Mouse (Mus musculus): ENCODE data around the gene Pls3. TPM values are rescaled to one million over a fixed set of nuclear protein-coding genes. Genes with fewer than 3 reads are reported as not detected.

Gene Pls3
- polyA plus RNA-seq, 1 experiment from 2014 or later = 85.9 TPM

GRCm38 (mm10) chrX:75834836-75835235, 40.1 kb downstream of the Pls3 start:
- no peaks in the 10 kb centered on the region for H3K36me3 ChIP-seq
- H3K9me3 ChIP-seq = no peaks in the 10 kb centered on the region
- no peak overlapping the region for H3K27ac ChIP-seq
- H3K4me1 ChIP-seq = no peaks in the 10 kb centered on the region
- H3K4me2 ChIP-seq = no peak overlapping the region
- ATAC-seq (ENCODE audit: insufficient read depth, low FRiP score, low read depth) = no peak
- no peaks in the 10 kb centered on the region for H3K27me3 ChIP-seq (replicated peaks)
- H3K4me3 ChIP-seq (replicated peaks) = no peak overlapping the region
- 67% methylated on average over 2 of the region's 2 CpGs for WGBS
- no peak overlapping the region for H3K9ac ChIP-seq

DNA sequence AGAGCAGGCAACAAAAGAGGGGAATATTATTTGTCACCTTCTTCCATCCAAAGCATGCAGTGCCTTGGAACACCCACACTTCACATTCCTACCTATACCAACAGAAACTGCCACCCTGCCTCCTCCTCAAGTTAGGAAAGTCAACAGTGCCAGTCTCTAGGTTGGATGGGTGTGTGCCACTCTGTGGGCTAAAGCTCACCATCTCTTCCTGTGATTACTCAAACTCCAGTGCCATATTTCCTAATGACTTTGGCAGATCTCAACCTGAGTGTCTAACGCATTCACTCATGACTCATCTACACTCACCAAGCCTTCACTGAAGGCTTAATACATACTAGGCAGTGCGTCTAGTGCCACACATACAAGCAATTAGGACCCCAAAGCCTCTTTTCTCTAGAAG, 40.7 kb downstream of the Pls3 start:
- Histone ChIP-seq H3K27me3 (replicated peaks) (no peaks in the 10 kb centered on the region), H3K4me3 (replicated peaks) (no peak overlapping the region), H3K9ac (no peak overlapping the region), H3K4me2 (no peak overlapping the region), H3K27ac (no peak overlapping the region), H3K9me3 (no peaks in the 10 kb centered on the region), H3K36me3 (no peaks in the 10 kb centered on the region), H3K4me1 (no peaks in the 10 kb centered on the region)
- 89% methylated on average over 2 of the region's 2 CpGs for WGBS
- no peak for ATAC-seq (ENCODE audit: insufficient read depth, low FRiP score, low read depth)

GRCm38 (mm10) chrX:75833006-75833641, 41.9 kb downstream of the Pls3 start:
- H3K9me3 ChIP-seq = no peaks in the 10 kb centered on the region
- no peak for ATAC-seq (ENCODE audit: insufficient read depth, low FRiP score, low read depth)
- WGBS = 74% methylated on average over 11 of the region's 11 CpGs

DNA sequence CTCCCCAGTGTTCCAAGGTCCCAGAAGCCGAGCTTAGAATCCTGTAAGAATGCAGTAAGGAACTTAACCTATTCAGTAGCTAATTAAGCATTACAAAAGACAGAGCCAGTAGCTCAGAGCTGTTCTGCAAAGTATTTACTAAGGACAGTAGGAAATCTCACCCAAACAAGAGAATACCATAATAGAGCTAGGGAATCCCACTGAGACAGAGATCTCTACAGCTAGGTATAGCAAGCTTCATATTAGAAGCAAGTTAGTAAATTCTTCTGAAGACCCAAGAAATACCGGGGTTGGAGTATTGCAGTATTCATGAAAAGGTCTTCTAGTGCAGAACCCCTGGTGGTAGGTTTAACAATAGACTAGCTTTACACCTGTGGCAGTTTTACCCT, 45.1 kb downstream of the Pls3 start:
- Histone ChIP-seq H3K9ac (no peak overlapping the region), H3K27ac (no peak overlapping the region), H3K9me3 (no peaks in the 10 kb centered on the region), H3K27me3 (replicated peaks) (no peaks in the 10 kb centered on the region), H3K4me1 (no peaks in the 10 kb centered on the region), H3K4me2 (no peak overlapping the region), H3K36me3 (no peaks in the 10 kb centered on the region), H3K4me3 (replicated peaks) (no peak overlapping the region)
- 55% methylated on average over 2 of the region's 2 CpGs for WGBS
- ATAC-seq (ENCODE audit: insufficient read depth, low FRiP score, low read depth) = no peak

More at GRCm38 (mm10) chrX:75833006-75833641, 41.9 kb downstream of the Pls3 start:
- Histone ChIP-seq H3K27me3 (replicated peaks) (no peaks in the 10 kb centered on the region), H3K9ac (no peak overlapping the region), H3K36me3 (no peaks in the 10 kb centered on the region), H3K4me2 (no peak overlapping the region), H3K27ac (no peak overlapping the region), H3K4me3 (replicated peaks) (no peak overlapping the region), H3K4me1 (no peaks in the 10 kb centered on the region)

GRCm38 (mm10) chrX:75829240-75829866, 45.6 kb downstream of the Pls3 start:
- no peak overlapping the region for H3K27ac ChIP-seq
- H3K4me3 ChIP-seq (replicated peaks) = no peak overlapping the region
- ATAC-seq (ENCODE audit: insufficient read depth, low FRiP score, low read depth) = no peak
- H3K4me2 ChIP-seq = no peak overlapping the region
- WGBS = 55% methylated on average over 7 of the region's 7 CpGs
- H3K4me1 ChIP-seq = no peaks in the 10 kb centered on the region
- H3K36me3 ChIP-seq = no peaks in the 10 kb centered on the region
- H3K27me3 ChIP-seq (replicated peaks) = no peaks in the 10 kb centered on the region
- no peak overlapping the region for H3K9ac ChIP-seq
- H3K9me3 ChIP-seq = no peaks in the 10 kb centered on the region

DNA sequence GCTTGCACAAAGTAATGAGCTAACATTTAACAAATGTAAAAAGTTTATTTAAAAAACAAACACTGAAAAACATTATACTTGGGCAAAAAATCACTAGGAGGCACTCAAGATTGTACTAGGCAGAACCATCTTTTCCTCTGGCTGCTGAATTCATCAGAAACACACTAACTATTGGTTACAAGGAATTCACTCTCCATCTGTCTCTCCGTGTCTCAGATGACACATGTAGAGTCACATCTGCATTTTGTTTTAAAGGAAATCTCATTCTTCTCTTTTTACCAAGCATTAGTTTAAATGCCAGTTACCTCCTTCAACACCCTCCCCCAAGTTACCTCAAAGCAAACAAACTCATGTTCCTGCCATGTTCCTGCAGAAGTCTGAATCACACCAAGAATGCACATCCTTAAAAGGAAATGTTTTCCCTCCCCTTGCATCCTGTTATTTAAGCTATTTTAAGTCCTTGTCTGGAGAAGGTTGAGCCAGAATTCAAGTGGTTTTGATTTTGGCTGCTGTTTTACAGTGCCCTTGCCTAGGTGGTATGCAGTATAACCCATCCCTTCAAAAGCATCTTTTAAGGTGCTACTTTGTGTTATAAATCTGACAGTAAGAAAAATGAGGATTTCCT, 56.2 kb downstream of the Pls3 start:
- ATAC-seq (ENCODE audit: insufficient read depth, low FRiP score, low read depth) = no peak
- Histone ChIP-seq H3K27ac (no peak overlapping the region), H3K36me3 (no peaks in the 10 kb centered on the region), H3K27me3 (replicated peaks) (no peaks in the 10 kb centered on the region), H3K4me2 (no peak overlapping the region), H3K4me1 (no peaks in the 10 kb centered on the region), H3K4me3 (replicated peaks) (no peak overlapping the region), H3K9ac (no peak overlapping the region), H3K9me3 (no peaks in the 10 kb centered on the region)
- WGBS = 48% methylated on average over 1 of the region's 1 CpGs

GRCm38 (mm10) chrX:75814958-75815357, 60.0 kb downstream of the Pls3 start:
- H3K27ac ChIP-seq = no peak overlapping the region
- H3K4me3 ChIP-seq (replicated peaks) = no peak overlapping the region
- no peaks in the 10 kb centered on the region for H3K36me3 ChIP-seq
- no peaks in the 10 kb centered on the region for H3K9me3 ChIP-seq
- no peaks in the 10 kb centered on the region for H3K4me1 ChIP-seq
- ATAC-seq (ENCODE audit: insufficient read depth, low FRiP score, low read depth) = no peak
- no peaks in the 10 kb centered on the region for H3K27me3 ChIP-seq (replicated peaks)
- 82% methylated on average over 2 of the region's 2 CpGs for WGBS
- no peak overlapping the region for H3K9ac ChIP-seq
- H3K4me2 ChIP-seq = no peak overlapping the region

- Histone ChIP-seq H3K27ac (no peak overlapping the region), H3K36me3 (no peaks in the 10 kb centered on the region), H3K4me2 (no peak overlapping the region), H3K4me3 (replicated peaks) (no peak overlapping the region), H3K4me1 (no peaks in the 10 kb centered on the region), H3K9me3 (no peaks in the 10 kb centered on the region), H3K9ac (no peak overlapping the region), H3K27me3 (replicated peaks) (no peaks in the 10 kb centered on the region)
- ATAC-seq (ENCODE audit: insufficient read depth, low FRiP score, low read depth) = no peak
- 81% methylated on average over 4 of the region's 4 CpGs for WGBS
These were observed 60.9 kb downstream of the Pls3 start for GRCm38 (mm10) chrX:75814123-75814522.

DNA sequence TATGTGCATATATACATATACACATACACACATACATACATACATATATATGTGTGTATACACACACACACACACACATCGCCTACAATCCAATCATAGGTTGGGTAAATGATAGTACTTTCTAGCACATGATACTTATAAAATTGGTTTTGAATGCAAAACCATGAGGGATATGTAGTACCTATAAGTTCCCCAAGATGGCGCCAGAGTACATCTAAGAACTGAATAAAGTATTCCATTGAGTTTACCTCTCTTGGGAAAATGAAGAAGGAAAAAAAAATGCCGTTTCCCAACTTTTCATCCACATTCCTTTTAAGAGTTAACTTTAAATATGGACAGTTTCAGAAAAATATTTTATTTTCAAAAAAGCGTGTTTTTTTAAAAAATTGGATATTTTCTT, 78.4 kb downstream of the Pls3 start:
- H3K27me3 ChIP-seq (replicated peaks) = no peaks in the 10 kb centered on the region
- no peak for ATAC-seq (ENCODE audit: insufficient read depth, low FRiP score, low read depth)
- WGBS = 20% methylated on average over 4 of the region's 4 CpGs
- no peak overlapping the region for H3K4me2 ChIP-seq
- no peak overlapping the region for H3K9ac ChIP-seq
- no peak overlapping the region for H3K27ac ChIP-seq
- no peak overlapping the region for H3K4me3 ChIP-seq (replicated peaks)
- H3K4me1 ChIP-seq = no peaks in the 10 kb centered on the region
- H3K9me3 ChIP-seq = no peaks in the 10 kb centered on the region
- H3K36me3 ChIP-seq = no peaks in the 10 kb centered on the region

DNA sequence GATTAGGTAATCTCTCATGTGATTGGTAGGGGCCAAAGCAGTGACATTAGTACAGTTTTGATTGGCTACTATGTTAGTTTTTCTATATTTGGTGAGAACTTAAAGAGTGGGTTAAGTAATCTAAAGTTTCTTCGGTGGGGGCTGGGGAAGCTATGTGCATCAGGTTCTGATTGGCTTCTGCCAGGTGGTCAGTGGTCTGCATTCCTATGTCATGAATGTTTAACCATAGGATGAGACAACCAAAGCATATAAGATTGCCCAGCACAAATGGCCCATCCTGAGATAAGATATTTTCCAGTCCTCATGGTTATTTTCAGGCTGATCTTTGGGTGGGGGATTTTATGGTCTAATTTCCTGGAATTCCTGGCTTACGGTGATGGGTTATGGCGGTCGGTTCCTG, 95.2 kb downstream of the Pls3 start:
- 76% methylated on average over 4 of the region's 4 CpGs for WGBS
- no peak for ATAC-seq (ENCODE audit: insufficient read depth, low FRiP score, low read depth)
- no peak overlapping the region for H3K9ac ChIP-seq

GRCm38 (mm10) chrX:75777461-75777860, 97.5 kb downstream of the Pls3 start:
- 87% methylated on average over 2 of the region's 2 CpGs for WGBS
- no peaks in the 10 kb centered on the region for H3K4me1 ChIP-seq
- H3K4me3 ChIP-seq (replicated peaks) = no peak overlapping the region
- no peaks in the 10 kb centered on the region for H3K9me3 ChIP-seq
- no peak overlapping the region for H3K9ac ChIP-seq
- no peaks in the 10 kb centered on the region for H3K27me3 ChIP-seq (replicated peaks)
- no peaks in the 10 kb centered on the region for H3K36me3 ChIP-seq
- ATAC-seq (ENCODE audit: insufficient read depth, low FRiP score, low read depth) = no peak
- H3K4me2 ChIP-seq = no peak overlapping the region
- no peak overlapping the region for H3K27ac ChIP-seq

More for the DNA sequence above, 95.2 kb downstream of the Pls3 start:
- H3K9me3 ChIP-seq = no peaks in the 10 kb centered on the region
- H3K36me3 ChIP-seq = no peaks in the 10 kb centered on the region
- no peak overlapping the region for H3K4me3 ChIP-seq (replicated peaks)
- H3K4me1 ChIP-seq = no peaks in the 10 kb centered on the region
- no peak overlapping the region for H3K4me2 ChIP-seq
- no peaks in the 10 kb centered on the region for H3K27me3 ChIP-seq (replicated peaks)
- no peak overlapping the region for H3K27ac ChIP-seq

GRCm38 (mm10) chrX:75764794-75765328, 110.1 kb downstream of the Pls3 start:
- WGBS = 32% methylated on average over 7 of the region's 7 CpGs
- peak; percentile 27; the same call in 1 of the 2 replicates for ATAC-seq (ENCODE audit: insufficient read depth, low FRiP score, low read depth)
- H3K9me3 ChIP-seq = no peaks in the 10 kb centered on the region
- no peaks in the 10 kb centered on the region for H3K27me3 ChIP-seq (replicated peaks)
- H3K4me3 ChIP-seq (replicated peaks) = peak overlapping the region; percentile 46
- H3K9ac ChIP-seq = no peak overlapping the region; the same call in 1 of the 2 replicates
- H3K27ac ChIP-seq = peak overlapping the region; percentile 81
- H3K4me1 ChIP-seq = no peaks in the 10 kb centered on the region
- peak overlapping the region; percentile 52 for H3K4me2 ChIP-seq
- no peaks in the 10 kb centered on the region for H3K36me3 ChIP-seq

Data from stomach, embryonic 15.5 days (tissue).